Mouse (Mus musculus) adrenal gland, adult 18-20 months (tissue): ENCODE results near the gene Ptprn2. TPM values are rescaled to one million over a fixed set of nuclear protein-coding genes. Genes with fewer than 3 reads are reported as not detected.
A peak's percentile ranks its signal among the peaks of the same experiment; 100 is the strongest.

Source experiments
- DNase-seq, 2 experiments: peaks; one replicate each; pipeline ENCODE4 v3.0.0; 2021 to 2022; ENCODE audit warnings: low spot score in 2 of 2
- long read RNA-seq, 2 experiments: library from polyadenylated mRNA; stranded (forward); transcript quantifications; one replicate each; pipeline ENCODE4 v2.0.0; 2021
- total RNA-seq, 2 experiments: library from RNA; stranded (reverse); gene quantifications; 1 replicate in 1 of 2; 2 replicates in 1 of 2; pipeline ENCODE4 v1.2.3; 2021

Ptprn2 gene
- 10 to 100 TPM; 19.0 to 21.7 TPM for total RNA-seq
- long read RNA-seq, experiment 1: 0 reads
- long read RNA-seq, experiment 2, partial matches to known transcripts: 1 of 1 reads
- long read RNA-seq, experiment 2, other reads (novel, unspliced or antisense): 0 of 1 reads

DNA sequence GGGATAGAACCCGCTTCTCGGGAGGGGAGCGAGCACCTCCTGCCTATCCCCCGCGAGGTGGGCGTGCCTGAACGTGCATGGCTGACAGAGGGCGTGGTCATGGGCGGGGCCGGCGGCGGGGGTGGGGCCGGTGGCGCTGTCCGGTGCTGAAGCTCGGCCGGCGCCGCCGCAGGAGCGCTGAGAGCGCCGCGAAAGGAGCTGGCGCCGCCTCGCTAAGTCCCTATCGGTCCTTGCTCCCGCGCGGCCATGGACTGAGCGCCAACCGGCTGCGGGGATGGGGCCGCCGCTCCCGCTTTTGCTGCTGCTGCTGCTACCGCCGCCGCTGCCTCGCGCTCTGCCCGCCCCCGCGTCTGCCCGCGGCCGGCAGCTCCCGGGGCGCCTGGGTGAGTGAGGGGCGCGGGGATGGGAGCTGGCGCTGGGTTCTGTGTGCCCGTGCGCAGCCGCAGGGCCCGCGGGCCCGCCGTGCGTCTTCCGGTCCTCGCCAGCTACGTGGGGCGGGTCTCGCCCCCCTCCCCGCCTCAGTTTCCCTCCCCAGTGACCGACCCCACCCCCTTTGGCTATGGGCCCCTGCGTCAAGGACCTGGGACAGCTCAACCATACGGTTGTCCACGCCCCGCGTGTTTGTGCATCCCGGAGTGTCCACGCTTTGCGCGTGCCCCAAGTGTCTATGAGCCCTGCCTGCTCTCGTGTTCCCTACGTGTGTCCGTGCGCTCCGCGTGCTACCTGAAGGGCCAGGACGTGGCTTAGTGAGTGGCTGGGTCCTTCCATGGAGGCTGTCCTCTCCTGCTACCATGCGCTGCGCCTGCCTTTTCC lies at the start of gene Ptprn2:
Gene Ptprn2 (plus strand): TSS at position 130 of the 813 bp plus-strand sequence.
- DNase-seq: peak; percentile 61 to 64

GRCm38 (mm10) chr12:116436125-116436524 lies 49.4 kb upstream of the Ptprn2 start:
- no peak for DNase-seq

DNA sequence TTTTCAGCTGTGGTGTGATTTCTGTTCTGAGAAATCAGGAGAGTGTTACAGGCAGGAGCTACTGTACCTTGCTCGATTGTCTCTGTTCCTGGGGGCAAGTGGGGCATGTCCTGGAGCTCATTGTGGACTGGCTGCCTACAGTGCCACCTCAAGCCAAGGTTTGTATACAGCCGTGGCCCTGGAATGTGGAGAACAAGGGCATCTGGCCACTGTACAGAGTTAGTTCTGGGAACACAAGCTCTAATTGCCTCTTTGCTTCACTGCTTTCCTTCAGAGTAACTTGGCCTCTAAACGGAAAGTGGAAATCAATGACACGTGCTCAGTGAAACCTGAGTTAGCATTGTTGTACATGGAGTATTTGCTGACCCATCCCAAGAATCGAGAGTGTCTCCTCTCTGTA lies 46.9 kb upstream of the Ptprn2 start:
- DNase-seq: no peak

DNA sequence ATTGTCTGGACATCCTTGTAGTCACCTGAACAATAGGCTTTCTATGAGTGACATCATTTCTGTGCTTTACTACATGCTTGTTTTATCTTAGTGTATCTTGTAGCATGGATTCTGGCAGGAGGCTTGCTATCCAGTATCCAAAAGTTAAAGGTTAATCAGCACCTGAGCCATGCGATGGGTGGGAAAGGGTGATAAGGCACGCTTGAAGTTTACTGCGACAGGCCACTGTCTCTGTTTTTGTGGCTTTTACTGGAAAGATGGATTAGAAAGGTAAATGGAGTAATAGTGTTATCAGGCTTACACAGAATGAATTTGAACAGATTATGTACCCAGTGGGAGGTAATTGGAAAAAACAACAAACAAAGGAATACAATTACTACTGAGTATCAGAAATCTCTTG lies 43.3 kb upstream of the Ptprn2 start:
- DNase-seq: no peak

GRCm38 (mm10) chr12:116449536-116449935 lies 36.0 kb upstream of the Ptprn2 start:
- DNase-seq: no peak

- no peak for DNase-seq
These were observed 25.0 kb upstream of the Ptprn2 start for GRCm38 (mm10) chr12:116460379-116461065.

DNA sequence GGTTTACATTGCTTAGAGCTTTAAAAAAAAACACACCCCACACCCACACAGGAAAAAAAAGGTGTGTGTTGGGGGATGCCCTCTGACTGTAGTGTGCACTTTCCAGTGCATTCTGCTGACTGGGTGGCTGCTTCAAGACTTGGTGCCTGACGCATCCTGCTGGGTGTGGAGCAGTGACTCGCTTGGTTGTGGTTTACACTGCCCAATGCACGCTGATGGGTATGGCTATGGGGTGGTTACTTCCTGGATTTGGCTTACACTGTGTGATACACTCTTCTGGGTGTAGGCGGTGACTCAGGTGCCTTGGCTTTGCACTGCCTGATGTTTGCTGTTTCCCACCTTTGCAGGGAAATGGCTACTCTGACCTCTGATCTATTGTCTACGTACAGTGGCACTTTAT lies 18.5 kb upstream of the Ptprn2 start:
- DNase-seq: no peak

GRCm38 (mm10) chr12:116468348-116468747 lies 17.2 kb upstream of the Ptprn2 start:
- DNase-seq: no peak

DNA sequence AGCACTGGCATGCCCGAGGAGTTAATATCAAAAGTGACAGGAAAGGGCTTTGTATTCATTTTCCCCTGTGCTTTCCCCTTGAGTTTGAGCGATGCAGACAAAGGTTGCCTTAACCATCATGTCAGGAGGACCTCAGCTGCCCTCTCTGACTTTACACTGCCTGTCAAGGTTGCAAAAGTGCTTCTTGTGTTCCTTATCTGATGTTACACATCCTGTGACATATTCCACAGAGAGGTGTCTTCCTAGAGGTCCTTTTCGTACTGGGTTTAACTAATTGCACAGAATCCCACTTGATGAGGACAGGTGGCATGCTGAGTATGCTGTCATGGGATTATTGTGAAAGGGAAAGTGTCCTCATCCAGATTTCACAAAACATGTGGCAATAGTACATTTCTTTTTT lies 16.4 kb upstream of the Ptprn2 start:
- no peak for DNase-seq

- no peak for DNase-seq
These were observed 12.3 kb upstream of the Ptprn2 start for GRCm38 (mm10) chr12:116473264-116473663.

GRCm38 (mm10) chr12:116473761-116474160 lies 11.8 kb upstream of the Ptprn2 start:
- DNase-seq: no peak

DNA sequence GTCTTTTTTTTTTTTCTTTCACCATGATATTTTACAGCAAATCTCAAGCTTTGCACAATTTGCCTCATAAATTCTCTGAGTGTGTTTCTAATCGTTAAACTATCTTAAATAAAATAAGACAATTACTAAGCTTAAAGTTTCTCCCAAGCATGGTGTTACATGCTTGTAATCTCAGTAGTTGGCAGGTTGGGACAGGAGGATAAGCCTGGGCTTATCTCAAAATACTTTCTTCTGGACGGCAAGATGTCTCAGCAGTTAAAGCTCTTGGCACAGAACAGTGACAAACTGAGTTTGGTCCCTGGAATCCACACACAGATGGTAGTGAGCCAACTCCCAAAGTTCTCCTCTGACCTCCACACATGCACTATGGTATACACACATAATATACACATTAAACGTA lies 10.8 kb upstream of the Ptprn2 start:
- DNase-seq: no peak

DNA sequence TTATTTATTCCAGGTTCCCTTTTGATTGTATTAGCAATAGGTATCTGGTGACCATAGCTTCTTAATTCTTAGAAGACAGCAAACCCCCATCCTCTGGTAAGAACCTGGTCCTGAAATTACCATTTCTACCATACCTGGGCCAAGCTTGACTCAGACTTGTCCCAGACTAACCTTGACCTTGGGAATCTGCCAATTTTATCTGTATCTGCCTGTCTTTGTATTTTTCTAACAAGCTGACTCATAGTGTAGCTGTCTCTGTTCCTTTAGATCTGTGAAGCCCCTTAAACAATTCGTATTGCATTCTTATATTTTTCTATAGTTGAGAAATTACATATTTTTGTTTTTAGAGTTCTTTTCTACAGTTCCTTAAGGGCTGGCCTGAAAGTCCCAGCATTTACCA lies 6.7 kb upstream of the Ptprn2 start:
- DNase-seq: no peak

DNA sequence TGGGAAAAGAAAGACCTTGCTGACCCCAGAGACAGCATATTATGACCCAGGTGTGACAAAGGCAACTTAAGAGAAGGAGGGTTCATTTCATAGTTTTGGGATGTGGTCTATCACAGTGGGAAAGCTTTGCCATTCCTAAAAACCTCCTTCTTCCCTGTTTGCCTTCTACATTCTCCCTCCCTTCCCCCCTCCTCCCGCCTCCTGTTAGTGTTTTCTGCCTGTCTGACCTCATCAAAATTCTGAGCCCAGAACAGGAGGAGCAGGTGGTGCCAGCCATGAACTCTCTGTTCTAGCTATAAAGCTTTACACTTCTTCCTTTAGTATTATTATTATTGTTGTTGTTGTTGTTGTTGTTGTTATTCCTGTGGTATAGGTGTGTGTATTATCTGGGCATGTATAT lies 3.6 kb upstream of the Ptprn2 start:
- DNase-seq: no peak

GRCm38 (mm10) chr12:116483581-116483980 lies 1.9 kb upstream of the Ptprn2 start:
- no peak for DNase-seq

DNA sequence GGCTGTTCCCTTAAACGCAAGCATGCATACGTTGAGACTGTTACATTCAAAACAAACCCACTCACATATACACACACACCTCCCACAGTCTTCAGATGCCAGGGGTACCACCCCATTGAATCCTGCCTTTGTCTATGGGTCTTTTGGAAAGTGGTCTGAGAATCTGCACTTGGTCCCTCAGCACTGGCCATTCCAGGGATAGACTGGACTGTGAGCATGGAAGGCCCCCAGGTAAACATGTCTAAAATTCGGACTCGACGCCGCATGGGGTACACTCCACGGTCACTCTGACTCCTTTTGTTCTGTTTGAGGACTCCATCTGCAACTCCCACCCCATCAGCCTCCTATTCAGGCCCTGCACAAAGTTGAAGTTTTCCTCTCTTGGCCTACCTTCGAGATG lies 529 bp upstream of the Ptprn2 start:
- no peak for DNase-seq

GRCm38 (mm10) chr12:116486404-116486730 lies 847 bp downstream of the Ptprn2 start:
- DNase-seq: no peak

GRCm38 (mm10) chr12:116488836-116489235 lies 3.3 kb downstream of the Ptprn2 start:
- DNase-seq: no peak

DNA sequence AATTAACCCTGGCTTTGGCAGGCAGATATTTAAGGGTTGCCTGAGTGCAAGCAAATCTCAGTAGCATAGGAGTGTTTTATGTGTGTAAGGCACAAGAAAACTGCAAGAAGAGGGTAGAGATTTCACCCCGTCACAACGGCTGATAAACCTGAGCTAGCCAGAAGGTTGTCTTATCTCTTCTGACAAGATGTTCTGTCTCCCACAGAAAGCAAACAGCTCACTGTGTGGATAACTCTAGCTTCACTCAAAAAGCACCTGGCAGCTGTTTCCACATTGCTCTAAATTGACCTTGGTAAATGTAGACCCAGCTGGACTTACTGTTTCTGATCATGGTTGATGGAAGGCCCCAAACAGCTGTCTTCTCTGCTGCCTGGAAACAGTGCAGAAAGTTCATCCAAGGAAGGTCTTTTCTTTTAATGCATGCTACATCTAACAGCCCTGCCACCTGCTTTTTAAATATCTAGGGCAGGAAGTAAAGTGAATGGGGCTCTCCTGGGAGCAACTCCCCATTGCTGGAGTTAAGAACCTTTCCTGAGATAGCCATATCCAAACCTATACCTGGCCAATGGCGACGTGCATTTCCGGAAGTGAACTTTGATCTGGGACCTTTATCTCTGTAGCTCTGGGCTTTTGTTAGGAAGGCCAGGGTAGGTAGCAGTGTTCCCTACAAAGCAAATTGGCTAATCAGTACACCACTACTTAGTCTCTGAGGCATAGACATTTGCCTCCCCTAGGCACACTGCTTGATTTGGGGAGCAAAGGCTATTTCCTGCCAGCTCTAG lies 5.2 kb downstream of the Ptprn2 start:
- DNase-seq: no peak

GRCm38 (mm10) chr12:116498666-116499065 lies 13.1 kb downstream of the Ptprn2 start:
- DNase-seq: no peak

DNA sequence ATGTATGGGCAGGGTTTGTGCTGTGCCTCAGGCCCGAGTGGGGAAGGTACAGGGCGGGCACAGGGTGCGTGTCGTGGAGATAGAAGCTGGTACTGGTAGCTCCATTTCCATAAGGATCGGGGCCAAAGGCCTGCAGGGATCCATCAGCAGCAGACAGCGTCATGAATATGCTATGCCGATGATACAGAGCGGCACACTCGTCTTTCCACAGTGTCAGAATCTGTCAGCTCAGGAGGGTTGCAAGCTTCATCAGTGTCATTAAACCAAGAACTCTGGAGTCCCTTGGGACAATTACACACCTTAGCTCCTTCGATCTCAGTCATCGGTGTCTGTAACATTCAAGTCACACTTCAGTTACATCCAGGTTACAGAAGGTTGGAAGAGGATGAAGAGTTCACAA lies 15.1 kb downstream of the Ptprn2 start:
- DNase-seq: no peak

DNA sequence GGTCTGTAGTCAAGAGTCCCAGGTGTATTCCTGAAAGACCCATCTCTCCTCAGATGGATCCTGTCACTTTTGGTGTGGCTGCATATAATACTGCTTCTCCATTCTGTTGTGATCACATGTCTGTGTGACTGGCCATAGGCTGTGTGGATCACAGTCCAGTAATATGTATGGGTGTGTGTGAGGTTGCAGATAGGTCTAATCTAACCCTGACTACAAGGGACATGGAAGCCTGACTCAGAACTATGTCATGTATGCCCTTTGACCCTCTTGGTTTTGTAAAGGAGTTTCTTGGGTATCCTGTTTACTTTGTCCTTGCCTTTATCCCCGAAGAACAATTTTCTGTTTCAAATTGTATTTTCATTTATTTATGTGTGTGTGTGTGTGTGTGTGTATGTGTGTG lies 27.0 kb downstream of the Ptprn2 start:
- DNase-seq: no peak
